Comparison of ENCODE assay signal across 21 mouse cellular contexts in the genomic region with DNA sequence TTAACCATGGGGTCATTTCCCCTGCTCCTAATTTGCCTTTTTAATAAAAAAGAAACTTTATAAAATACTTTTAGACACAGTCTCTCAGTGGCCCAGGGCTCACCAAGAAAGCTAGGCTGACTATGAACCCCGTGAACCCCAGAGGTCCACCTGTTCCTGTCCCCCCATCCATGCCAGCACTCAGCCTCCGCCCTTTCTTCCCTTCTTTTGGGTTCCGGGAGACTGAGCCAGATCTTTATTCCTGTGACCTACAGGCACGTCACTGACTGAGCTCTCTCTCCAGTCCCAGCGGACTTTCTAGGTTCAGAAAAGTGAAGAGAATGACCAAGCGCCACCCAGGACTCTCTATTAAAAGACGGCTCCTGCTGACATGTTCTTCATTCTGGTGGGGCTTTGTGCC.
"Had no signal": no experiment of that assay in that cellular context is flagged by ENCODE, and none has a peak within 500 bp of the region (broad histone marks: within the 10 kb centered on the region; RNA-seq: fewer than 3 reads in every experiment).

No protein-coding gene starts in this region.

- H3K4me2 ChIP-seq: hindbrain, embryonic 13.5 days; hindbrain, embryonic 15.5 days; kidney, embryonic 15.5 days; limb, embryonic 13.5 days; limb, embryonic 15.5 days; liver, embryonic 12.5 days had no signal

- H3K4me3 ChIP-seq: hindbrain, embryonic 13.5 days; hindbrain, embryonic 15.5 days; kidney, embryonic 15.5 days; limb, embryonic 13.5 days; limb, embryonic 15.5 days; liver, embryonic 12.5 days had no signal

- H3K36me3 ChIP-seq: hindbrain, embryonic 13.5 days; hindbrain, embryonic 15.5 days; kidney, embryonic 15.5 days; limb, embryonic 13.5 days; limb, embryonic 15.5 days; liver, embryonic 12.5 days had no signal

- H3K27ac ChIP-seq: hindbrain, embryonic 13.5 days; hindbrain, embryonic 15.5 days; hindbrain, postnatal 0 days; kidney, embryonic 15.5 days; kidney, postnatal 0 days; limb, embryonic 13.5 days; limb, embryonic 15.5 days; liver, embryonic 12.5 days; liver, embryonic 14.5 days had no signal

- DNase-seq: gastrocnemius, postnatal 14 days; gastrocnemius, postnatal 36 days; heart, postnatal 14 days; kidney, adult 11 months; kidney, adult 2 months; kidney, adult 9 months; kidney, postnatal 14 days; kidney, postnatal 36 days; layer of hippocampus, adult 9-11 months; layer of hippocampus, postnatal 36 days; left cerebral cortex, postnatal 4 days had no signal

- H3K9ac ChIP-seq: hindbrain, embryonic 13.5 days; hindbrain, embryonic 15.5 days; kidney, embryonic 15.5 days; limb, embryonic 13.5 days; limb, embryonic 15.5 days; liver, embryonic 12.5 days; liver, embryonic 14.5 days had no signal

- H3K4me1 ChIP-seq: hindbrain, embryonic 13.5 days; hindbrain, embryonic 15.5 days; kidney, embryonic 15.5 days; limb, embryonic 13.5 days; limb, embryonic 15.5 days; liver, embryonic 12.5 days had no signal

- H3K9me3 ChIP-seq: hindbrain, embryonic 13.5 days; hindbrain, embryonic 15.5 days; kidney, embryonic 15.5 days; limb, embryonic 13.5 days; limb, embryonic 15.5 days; liver, embryonic 12.5 days had no signal

- H3K27me3 ChIP-seq: hindbrain, embryonic 13.5 days; hindbrain, embryonic 15.5 days; kidney, embryonic 15.5 days; limb, embryonic 13.5 days; limb, embryonic 15.5 days had no signal

- ATAC-seq: hindbrain, postnatal 0 days; intestine, embryonic 16.5 days; liver, embryonic 12.5 days had no signal
